Mouse (Mus musculus) liver, embryonic 14.5 days (tissue): Measurements from ENCODE around the gene Amhr2. TPM values are rescaled to one million over a fixed set of nuclear protein-coding genes. Genes with fewer than 3 reads are reported as not detected.
A peak's percentile ranks its signal among the peaks of the same experiment; 100 is the strongest.

Experiments
- ATAC-seq: fragments of 200-750 bp; cut with Nextera tagmentation; 2 replicates; pipeline ENCODE4 v1.8.0; 2017; ENCODE audit warnings: moderate number of reproducible peaks, mild to moderate bottlenecking, moderate library complexity; ENCODE audit not compliant: insufficient read depth
- DNase-seq, 3 experiments: peaks; one replicate each; pipeline ENCODE4 v3.0.0-alpha.2; 2012 to 2013; ENCODE audit warnings: low read depth in 3 of 3, low spot score in 3 of 3
- H3K27ac ChIP-seq: fragments of 300-500 bp; sonication (generic); 2 replicates; pipeline ENCODE4 v1.5.1; 2014; ENCODE audit warnings: moderate library complexity, mild to moderate bottlenecking, control low read depth, inconsistent platforms
- H3K27me3 ChIP-seq: fragments of 300-500 bp; sonication (generic); 2 replicates; pipeline ENCODE4 v1.6.1; 2014; ENCODE audit warnings: mild to moderate bottlenecking, low read length, moderate library complexity; ENCODE audit not compliant: control insufficient read depth, insufficient read depth
- H3K36me3 ChIP-seq: fragments of 300-500 bp; sonication (generic); replicated peaks from 2 replicates; pipeline ENCODE4 v1.6.1; 2014; ENCODE audit warnings: low read depth; ENCODE audit not compliant: control insufficient read depth, insufficient read depth
- H3K4me1 ChIP-seq, 2 experiments: fragments of 200-500 bp in 1 of 2; fragments of 300-500 bp in 1 of 2; sonication (generic) in 1 of 2; replicated peaks; 2 replicates each; pipeline ENCODE4 v1.6.1; 2012 to 2014; ENCODE audit warnings: antibody characterized with exemption in 1 of 2, inconsistent platforms in 1 of 2, low read length in 1 of 2; ENCODE audit not compliant: control insufficient read depth in 2 of 2, insufficient read depth in 2 of 2
- H3K4me2 ChIP-seq: fragments of 300-500 bp; sonication (generic); 2 replicates; pipeline ENCODE4 v1.6.1; 2014; ENCODE audit warnings: low read depth, mild to moderate bottlenecking, control low read depth, moderate library complexity
- H3K4me3 ChIP-seq, 2 experiments: fragments of 200-500 bp in 1 of 2; fragments of 300-500 bp in 1 of 2; sonication (generic) in 1 of 2; 2 replicates each; pipeline ENCODE4 v1.5.1; 2012 to 2014; ENCODE audit warnings: low read depth in 2 of 2, low read length in 2 of 2, mild to moderate bottlenecking in 2 of 2, control low read depth in 1 of 2, inconsistent platforms in 1 of 2, moderate library complexity in 1 of 2; ENCODE audit not compliant: insufficient read depth in 1 of 2
- H3K9ac ChIP-seq: fragments of 300-500 bp; sonication (generic); replicated peaks from 2 replicates; pipeline ENCODE4 v1.6.1; 2014; ENCODE audit warnings: mild to moderate bottlenecking, control low read depth, moderate library complexity
- H3K9me3 ChIP-seq: fragments of 300-500 bp; sonication (generic); 2 replicates; pipeline ENCODE4 v1.6.1; 2016; ENCODE audit warnings: low read length, mixed read lengths; ENCODE audit not compliant: control insufficient read depth
- CTCF ChIP-seq: IDR thresholded peaks from 2 replicates; pipeline ENCODE4 v1.5.1; 2016; ENCODE audit warnings: antibody characterized with exemption, low read depth, control low read depth
- EP300 ChIP-seq: IDR thresholded peaks from 2 replicates; pipeline ENCODE4 v1.6.1; 2016; ENCODE audit warnings: antibody characterized with exemption, low read depth
- WGBS: fragments of 180-500 bp; shearing (Covaris S2); extraction: QIAGEN DNeasy Blood & Tissue Kit; methylation state at CpG from one replicate; pipeline ENCODE4 v1.1.7; 2014; ENCODE audit not compliant: insufficient replicate concordance; 5-methylcytosine and 5-hydroxymethylcytosine counted together
- polyA plus RNA-seq, 2 experiments: library from polyadenylated mRNA; depleted of rRNA in 1 of 2; stranded (reverse) in 1 of 2; unstranded in 1 of 2; fragments of >200 nt; fragmentation: Nextera tagmentation in 1 of 2; extraction: Ambion mirVana in 1 of 2; gene quantifications; 2 replicates each; pipeline versions ENCODE4 v1.2.1 to v1.2.3; 2012 to 2014

The Amhr2 gene
- polyA plus RNA-seq, 2 experiments: 0.06 to 0.11 TPM

DNA sequence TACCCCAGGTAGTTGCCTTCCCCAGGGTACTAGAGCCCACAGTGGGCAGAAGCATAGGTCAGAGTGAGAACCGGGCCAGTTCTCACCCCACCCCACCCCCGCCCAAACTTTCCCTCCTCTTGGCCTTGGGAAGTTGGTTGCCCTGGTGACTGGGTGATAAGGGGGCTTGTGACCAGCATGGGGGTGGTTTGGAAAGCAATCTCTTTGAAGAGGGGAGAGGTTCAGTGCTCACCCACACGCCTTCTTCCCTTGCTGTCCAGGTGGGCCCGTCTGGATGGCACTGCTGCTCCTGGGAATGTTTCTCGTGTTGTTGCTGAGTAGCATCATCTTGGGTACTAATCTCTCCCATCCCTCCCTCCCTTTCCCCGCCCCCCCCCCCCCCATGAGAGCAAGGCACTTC, 1.3 kb downstream of the Amhr2 start:
- no peak for DNase-seq
- Histone ChIP-seq H3K9ac (no peak overlapping the region), H3K27ac (no peak overlapping the region), H3K36me3 (no peaks in the 10 kb centered on the region), H3K27me3 (no peaks in the 10 kb centered on the region), H3K9me3 (no peaks in the 10 kb centered on the region), H3K4me2 (no peak overlapping the region), H3K4me1 (peaks cover 0 to 2% of the 10 kb centered on the region in 2 experiments; a peak in 3 of 4 replicates), H3K4me3 (no peak overlapping the region)
- no peak for ATAC-seq
- WGBS: 19% methylated on average over 5 of the region's 6 CpGs
- TF ChIP-seq EP300 (no peak), CTCF (no peak)

DNA sequence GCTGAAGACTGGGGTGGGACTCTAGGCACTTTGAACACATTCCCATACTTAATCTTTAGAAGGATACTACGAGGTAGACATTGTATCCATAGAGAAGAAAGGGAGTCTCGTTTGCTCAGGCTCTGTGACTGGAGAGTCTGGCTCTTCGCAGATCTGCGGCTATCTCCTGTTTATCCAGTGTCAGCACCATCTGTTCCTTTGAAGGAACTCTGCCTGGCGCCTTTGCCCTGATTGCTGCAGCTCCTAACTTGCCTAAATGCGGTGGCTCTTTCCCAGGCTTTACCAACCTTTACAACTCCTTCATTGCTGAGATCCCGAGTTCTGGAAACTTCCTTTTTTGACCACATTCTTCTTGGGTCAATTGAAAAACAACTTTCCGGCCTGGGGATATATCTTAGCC, 4.2 kb downstream of the Amhr2 start:
- no peaks in the 10 kb centered on the region for H3K36me3 ChIP-seq
- H3K9ac ChIP-seq: no peak overlapping the region
- H3K27me3 ChIP-seq: no peaks in the 10 kb centered on the region
- H3K27ac ChIP-seq: no peak overlapping the region
- WGBS: 56% methylated on average over 8 of the region's 8 CpGs
- H3K4me2 ChIP-seq: no peak overlapping the region
- H3K4me1 ChIP-seq: peaks cover 0 to 2% of the 10 kb centered on the region in 2 experiments; a peak in 3 of 4 replicates
- no peak overlapping the region for H3K4me3 ChIP-seq
- TF ChIP-seq CTCF (no peak), EP300 (no peak)
- DNase-seq (no peak), ATAC-seq (no peak)
- no peaks in the 10 kb centered on the region for H3K9me3 ChIP-seq

DNA sequence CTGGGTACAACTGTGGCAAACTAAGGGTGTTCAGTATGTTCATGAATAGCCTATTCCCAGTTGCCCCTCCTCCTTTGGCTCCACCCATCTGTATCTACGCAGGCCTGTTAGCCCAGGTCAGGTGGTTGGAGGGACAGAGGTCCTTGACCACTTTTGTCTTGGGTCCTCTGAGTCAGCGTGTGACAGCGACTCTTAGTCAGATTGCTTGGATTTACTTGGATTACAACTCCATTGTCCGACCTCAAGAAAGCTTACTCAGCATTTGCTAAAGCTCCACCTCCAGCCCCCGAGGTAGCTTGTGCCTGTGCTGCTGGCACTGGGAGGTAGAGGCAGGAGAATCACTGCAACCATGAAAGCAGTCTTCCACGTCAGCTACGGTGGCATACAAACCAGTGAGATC, 5.8 kb downstream of the Amhr2 start:
- Histone ChIP-seq H3K9ac (no peak overlapping the region), H3K36me3 (no peaks in the 10 kb centered on the region), H3K9me3 (no peaks in the 10 kb centered on the region), H3K4me1 (peaks cover 0 to 2% of the 10 kb centered on the region in 2 experiments; a peak in 3 of 4 replicates), H3K27ac (no peak overlapping the region), H3K4me3 (no peak overlapping the region), H3K27me3 (no peaks in the 10 kb centered on the region), H3K4me2 (peak overlapping the region; percentile 20; the same call in 1 of the 2 replicates)
- TF ChIP-seq EP300: no peak
- TF ChIP-seq CTCF: no peak
- DNase-seq (no peak), ATAC-seq (no peak)
- WGBS: 29% methylated on average over 7 of the region's 7 CpGs

DNA sequence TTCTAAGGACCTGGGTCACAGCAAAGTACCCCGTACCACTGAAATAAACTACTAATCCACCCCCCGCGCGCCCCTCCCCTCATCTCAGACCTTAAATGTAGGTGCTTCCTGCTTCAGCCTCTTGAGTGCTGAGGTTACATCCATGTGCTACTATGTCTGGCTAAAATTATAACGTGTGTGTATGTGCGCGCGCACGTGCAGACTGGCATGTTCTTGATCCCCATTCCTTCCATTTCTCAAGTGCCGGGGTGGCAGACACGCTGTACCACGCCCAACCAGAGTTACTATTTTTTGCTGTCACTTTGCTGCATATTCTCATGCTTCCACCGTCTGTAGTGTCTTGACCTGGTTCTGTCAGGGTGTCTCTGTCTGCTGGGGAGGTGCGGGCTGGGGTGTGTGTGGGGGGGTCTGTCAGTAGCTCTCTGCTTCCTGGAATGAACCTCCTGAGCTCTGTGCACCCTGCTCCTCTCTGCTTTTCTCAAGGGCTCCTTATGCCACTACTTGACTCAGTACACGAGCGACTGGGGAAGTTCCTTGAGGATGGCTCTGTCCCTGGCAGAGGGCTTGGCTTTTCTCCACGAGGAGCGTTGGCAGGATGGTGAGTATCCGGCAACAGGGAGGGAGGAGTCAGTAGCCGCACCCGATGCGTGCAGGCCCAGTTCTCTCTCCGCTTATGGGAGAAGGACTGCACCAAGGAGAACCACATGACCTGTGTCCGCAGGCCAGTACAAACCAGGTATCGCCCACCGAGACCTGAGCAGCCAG, 6.7 kb downstream of the Amhr2 start:
- H3K9me3 ChIP-seq: no peaks in the 10 kb centered on the region
- no peak overlapping the region for H3K27ac ChIP-seq
- H3K27me3 ChIP-seq: no peaks in the 10 kb centered on the region
- no peak overlapping the region for H3K4me3 ChIP-seq
- DNase-seq (no peak), ATAC-seq (no peak)
- 72% methylated on average over 26 of the region's 26 CpGs for whole genome bisulfite sequencing
- H3K36me3 ChIP-seq: no peaks in the 10 kb centered on the region
- no peak for TF ChIP-seq EP300
- TF ChIP-seq CTCF: no peak
- H3K4me1 ChIP-seq: peaks cover 0 to 2% of the 10 kb centered on the region in 2 experiments; a peak in 3 of 4 replicates
- no peak overlapping the region for H3K9ac ChIP-seq
- no peak overlapping the region for H3K4me2 ChIP-seq

DNA sequence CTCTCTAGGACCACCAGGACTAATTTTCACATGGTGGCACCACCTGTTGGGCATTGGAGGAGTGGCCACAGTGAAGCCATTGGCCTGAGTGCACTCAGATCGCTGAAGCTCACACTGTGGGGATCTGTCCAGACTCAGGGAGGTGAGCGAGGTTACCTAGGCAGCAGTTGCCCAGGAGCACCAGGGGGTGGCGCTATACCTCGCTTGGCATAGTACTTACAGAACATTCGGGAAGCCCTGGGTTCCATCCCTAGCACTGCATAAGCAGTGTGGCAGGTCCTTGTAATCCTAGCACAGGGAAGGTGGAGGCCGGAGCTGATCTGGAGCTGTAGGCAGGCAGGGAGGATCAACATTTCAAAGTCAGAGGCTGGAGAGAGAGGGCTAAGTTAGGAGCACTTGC, 10.8 kb downstream of the Amhr2 start:
- WGBS: 44% methylated on average over 6 of the region's 6 CpGs
- H3K4me1 ChIP-seq: peaks cover 36 to 39% of the 10 kb centered on the region in 2 experiments
- DNase-seq: peak in 1 of 3 experiments; percentile 33

More for the DNA sequence above, 10.8 kb downstream of the Amhr2 start:
- H3K4me2 ChIP-seq: no peak overlapping the region
- no peaks in the 10 kb centered on the region for H3K27me3 ChIP-seq
- TF ChIP-seq CTCF (peak; percentile 86), EP300 (no peak)
- H3K9me3 ChIP-seq: no peaks in the 10 kb centered on the region
- no peak for ATAC-seq
- no peak overlapping the region for H3K9ac ChIP-seq
- H3K27ac ChIP-seq: no peak overlapping the region
- no peaks in the 10 kb centered on the region for H3K36me3 ChIP-seq
- H3K4me3 ChIP-seq: no peak overlapping the region
